Mouse (Mus musculus): ENCODE data around the gene Kmt5a. TPM values are rescaled to one million over a fixed set of nuclear protein-coding genes. Genes with fewer than 3 reads are reported as not detected.

The Kmt5a gene
- total RNA-seq, 2 experiments from 2014 or later: 55.8 to 70.3 TPM

- no peak overlapping the region for H3K27ac ChIP-seq
- no peak for TF ChIP-seq CTCF (conservative IDR thresholded peaks at IDR 0.05)
- no peak for DNase-seq (ENCODE audit: low spot score in 2 of 2)
- no peak overlapping the region for H3K4me3 ChIP-seq
These were observed 31.0 kb downstream of the Kmt5a start for GRCm38 (mm10) chr5:124470591-124471171.

- TF ChIP-seq CTCF (conservative IDR thresholded peaks at IDR 0.05): no peak
- peak overlapping the region; percentile 82 for H3K4me3 ChIP-seq
- DNase-seq (ENCODE audit: low spot score in 2 of 2): no peak
- peak overlapping the region; percentile 91 for H3K27ac ChIP-seq
These were observed 39.1 kb downstream of the Kmt5a start for GRCm38 (mm10) chr5:124478873-124479204.

- no peak for TF ChIP-seq CTCF (conservative IDR thresholded peaks at IDR 0.05)
- DNase-seq (ENCODE audit: low spot score in 2 of 2): no peak
- H3K4me3 ChIP-seq: no peak overlapping the region
- H3K27ac ChIP-seq: no peak overlapping the region
These were observed 40.4 kb downstream of the Kmt5a start for GRCm38 (mm10) chr5:124480119-124480518.

- TF ChIP-seq CTCF (conservative IDR thresholded peaks at IDR 0.05): no peak
- DNase-seq (ENCODE audit: low spot score in 2 of 2): no peak
- Histone ChIP-seq H3K4me3 (no peak overlapping the region), H3K27ac (0 out of 2 replicates have a peak overlapping the region, but pooled peaks have one; percentile 100)
These were observed 42.0 kb downstream of the Kmt5a start for GRCm38 (mm10) chr5:124481714-124482113.

GRCm38 (mm10) chr5:124482436-124482965 lies 42.8 kb downstream of the Kmt5a start:
- no peak for DNase-seq (ENCODE audit: low spot score in 2 of 2)
- Histone ChIP-seq H3K4me3 (peak overlapping the region; percentile 60), H3K27ac (peak overlapping the region; percentile 100)
- no peak for TF ChIP-seq CTCF (conservative IDR thresholded peaks at IDR 0.05)

GRCm38 (mm10) chr5:124482966-124483654 lies 43.4 kb downstream of the Kmt5a start, which contains the start of gene Snrnp35:
Gene Snrnp35, plus strand, starts transcription at chr5:124483134.
- peak within 1 kb of the TSS; percentile 100 for H3K27ac ChIP-seq
- DNase-seq (ENCODE audit: low spot score in 2 of 2): peak; percentile 79 to 86
- no peak for TF ChIP-seq CTCF (conservative IDR thresholded peaks at IDR 0.05)
- H3K4me3 ChIP-seq: peak within 1 kb of the TSS; percentile 60

GRCm38 (mm10) chr5:124483655-124484396 lies 44.1 kb downstream of the Kmt5a start:
- DNase-seq (ENCODE audit: low spot score in 2 of 2): no peak
- peak; percentile 49 for TF ChIP-seq CTCF (conservative IDR thresholded peaks at IDR 0.05)
- peak overlapping the region; percentile 100 for H3K27ac ChIP-seq

GRCm38 (mm10) chr5:124485654-124486053 lies 45.9 kb downstream of the Kmt5a start:
- no peak for TF ChIP-seq CTCF (conservative IDR thresholded peaks at IDR 0.05)
- no peak for DNase-seq (ENCODE audit: low spot score in 2 of 2)
- H3K27ac ChIP-seq: no peak overlapping the region
- no peak overlapping the region for H3K4me3 ChIP-seq

More at GRCm38 (mm10) chr5:124483655-124484396, 44.1 kb downstream of the Kmt5a start:
- peak overlapping the region; percentile 60 for H3K4me3 ChIP-seq

- no peak for TF ChIP-seq CTCF (conservative IDR thresholded peaks at IDR 0.05)
- DNase-seq (ENCODE audit: low spot score in 2 of 2): no peak
- Histone ChIP-seq H3K27ac (peak overlapping the region; percentile 59; the same call in 1 of the 2 replicates), H3K4me3 (no peak overlapping the region)
These were observed 49.2 kb downstream of the Kmt5a start for GRCm38 (mm10) chr5:124488885-124489284.

- Histone ChIP-seq H3K27ac (peak overlapping the region; percentile 43; the same call in 1 of the 2 replicates), H3K4me3 (no peak overlapping the region)
- TF ChIP-seq CTCF (conservative IDR thresholded peaks at IDR 0.05): no peak
- DNase-seq (ENCODE audit: low spot score in 2 of 2): no peak
These were observed 52.0 kb downstream of the Kmt5a start for GRCm38 (mm10) chr5:124491732-124492131.

- Histone ChIP-seq H3K4me3 (no peak overlapping the region), H3K27ac (no peak overlapping the region)
- DNase-seq (ENCODE audit: low spot score in 2 of 2): no peak
- no peak for TF ChIP-seq CTCF (conservative IDR thresholded peaks at IDR 0.05)
These were observed 52.9 kb downstream of the Kmt5a start for GRCm38 (mm10) chr5:124492618-124493017.

GRCm38 (mm10) chr5:124493455-124493854 lies 53.7 kb downstream of the Kmt5a start:
- Histone ChIP-seq H3K4me3 (no peak overlapping the region), H3K27ac (no peak overlapping the region)
- no peak for TF ChIP-seq CTCF (conservative IDR thresholded peaks at IDR 0.05)
- no peak for DNase-seq (ENCODE audit: low spot score in 2 of 2)

- TF ChIP-seq CTCF (conservative IDR thresholded peaks at IDR 0.05): no peak
- no peak for DNase-seq (ENCODE audit: low spot score in 2 of 2)
- H3K4me3 ChIP-seq: no peak overlapping the region
- peak overlapping the region; percentile 69 for H3K27ac ChIP-seq
These were observed 55.8 kb downstream of the Kmt5a start for GRCm38 (mm10) chr5:124495547-124495946.

Measured in layer of hippocampus, adult 2 months (tissue).